Mouse (Mus musculus): ENCODE results near the gene Gm20388. TPM values are rescaled to one million over a fixed set of nuclear protein-coding genes. Genes with fewer than 3 reads are reported as not detected.
"Not testable (repeated sequence)": the region's sequence is repeated elsewhere in the genome, so short reads cannot be mapped to it uniquely, and the experiment has no call there.

Gm20388 gene
- polyA plus RNA-seq, 1 experiment, result 49.7 TPM

DNA sequence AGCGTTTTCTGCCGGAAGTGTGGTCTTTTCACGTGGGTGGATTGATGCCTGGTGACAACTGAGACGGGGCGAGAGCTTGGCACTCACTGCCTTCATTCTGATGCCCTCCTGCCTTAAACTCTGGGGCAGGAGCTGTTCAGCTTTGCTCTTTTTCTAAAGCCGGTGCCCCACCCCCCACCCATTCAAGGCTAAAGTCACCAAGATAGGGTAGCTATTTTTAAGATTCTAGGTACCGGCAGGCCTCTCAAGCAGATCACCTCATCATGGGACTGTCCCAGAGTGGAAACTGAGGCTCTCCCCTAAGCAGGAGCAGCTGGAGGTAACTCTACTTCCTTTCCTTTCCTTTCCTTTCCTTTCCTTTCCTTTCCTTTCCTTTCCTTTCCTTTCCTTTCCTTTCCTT, 4260.0 kb downstream of the Gm20388 start:
- no peaks in the 10 kb centered on the region for H3K27me3 ChIP-seq (replicated peaks; ENCODE audit: control insufficient read depth, insufficient read depth, low read length)
- TF ChIP-seq POLR2A (IDR thresholded peaks at IDR 0.05; ENCODE audit: low read depth, low read length), result no peak
- no peak for TF ChIP-seq CTCF (conservative IDR thresholded peaks at IDR 0.05; ENCODE audit: insufficient read depth, insufficient read length, low read depth, low read length)
- no peak for DNase-seq
- no peaks in the 10 kb centered on the region for H3K36me3 ChIP-seq (ENCODE audit: control insufficient read depth, insufficient read depth, low read length)
- no peak overlapping the region for H3K4me3 ChIP-seq (ENCODE audit: insufficient read depth, low read depth, low read length)
- no peak overlapping the region for H3K27ac ChIP-seq (ENCODE audit: insufficient read depth, low read depth, low read length)
- WGBS, result 83% methylated on average over 7 of the region's 7 CpGs
- no peaks in the 10 kb centered on the region for H3K4me1 ChIP-seq (ENCODE audit: control insufficient read depth, insufficient read depth, low read length)

DNA sequence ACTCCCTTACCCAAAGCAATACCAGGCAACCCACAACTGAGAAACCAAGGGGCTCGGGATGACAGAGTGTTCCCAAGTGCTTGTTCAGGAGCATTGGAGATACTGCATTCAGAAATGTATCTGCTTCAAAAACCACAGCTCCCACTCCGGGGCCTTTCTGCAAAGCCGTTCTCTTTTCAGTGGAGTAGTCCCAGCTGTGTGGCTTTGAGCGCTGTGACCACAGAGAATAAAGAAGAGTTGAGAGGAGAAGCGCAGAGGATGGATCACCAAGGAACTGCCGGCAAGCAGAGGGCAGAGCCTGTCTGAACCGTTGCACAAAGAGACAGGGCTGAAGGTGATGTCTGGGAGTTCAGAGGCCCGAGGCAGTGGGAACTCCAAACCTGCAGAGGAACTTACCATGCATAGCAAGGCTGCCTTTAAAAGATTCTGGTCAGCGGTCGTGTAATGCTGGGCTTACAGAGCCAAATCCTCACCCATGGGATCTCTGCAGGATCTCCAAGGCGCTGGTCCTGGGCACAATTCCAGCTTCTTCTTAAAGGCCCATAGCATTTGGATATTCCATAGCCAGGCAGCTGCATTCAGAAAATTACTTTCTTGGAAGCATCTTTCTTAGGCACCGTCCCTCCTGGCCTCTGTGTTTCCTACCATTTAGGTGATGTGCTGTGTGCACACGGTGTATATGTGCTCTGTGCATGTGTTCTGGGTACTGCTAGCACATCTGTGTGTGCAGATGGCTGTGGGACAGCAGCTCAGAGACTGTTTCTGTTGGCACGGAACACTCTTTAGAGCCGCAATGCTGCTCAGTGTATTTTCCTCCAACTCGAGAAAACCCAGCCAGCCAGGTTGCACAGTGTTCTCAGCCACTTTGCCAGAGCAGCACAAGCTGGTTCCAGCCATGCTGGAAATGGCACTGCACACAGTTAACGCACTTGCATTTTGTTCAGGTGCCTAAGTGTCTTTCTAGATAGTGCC, 4261.2 kb downstream of the Gm20388 start:
- Histone ChIP-seq H3K4me3 (ENCODE audit: insufficient read depth, low read depth, low read length) (no peak overlapping the region), H3K27ac (ENCODE audit: insufficient read depth, low read depth, low read length) (no peak overlapping the region), H3K4me1 (ENCODE audit: control insufficient read depth, insufficient read depth, low read length) (no peaks in the 10 kb centered on the region), H3K27me3 (replicated peaks; ENCODE audit: control insufficient read depth, insufficient read depth, low read length) (no peaks in the 10 kb centered on the region), H3K36me3 (ENCODE audit: control insufficient read depth, insufficient read depth, low read length) (no peaks in the 10 kb centered on the region)
- WGBS, result 45% methylated on average over 17 of the region's 17 CpGs
- TF ChIP-seq POLR2A (IDR thresholded peaks at IDR 0.05; ENCODE audit: low read depth, low read length) (no peak), CTCF (conservative IDR thresholded peaks at IDR 0.05; ENCODE audit: insufficient read depth, insufficient read length, low read depth, low read length) (no peak)
- DNase-seq, result peak; percentile 11

DNA sequence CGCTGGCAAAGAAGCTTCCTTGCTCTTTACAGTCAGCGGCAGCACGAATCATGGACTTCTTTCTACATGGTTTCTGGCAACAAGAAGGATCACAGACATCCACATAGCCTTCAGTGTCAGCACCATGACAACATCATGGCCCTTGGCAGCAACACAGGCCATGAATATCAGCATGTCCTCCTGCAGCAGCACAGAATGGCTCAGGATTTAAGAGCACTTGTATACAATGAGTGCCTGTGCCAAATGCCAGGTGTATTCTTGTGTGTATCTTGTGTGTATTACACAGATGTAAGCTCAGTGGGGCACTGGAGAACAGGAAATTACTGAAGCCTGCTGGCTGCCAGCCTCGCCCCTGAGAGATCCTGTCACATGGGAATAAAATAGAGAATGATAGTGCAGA, 4263.0 kb downstream of the Gm20388 start:
- H3K4me1 ChIP-seq (ENCODE audit: control insufficient read depth, insufficient read depth, low read length), result no peaks in the 10 kb centered on the region
- 65% methylated on average over 4 of the region's 4 CpGs for WGBS
- no peak overlapping the region for H3K27ac ChIP-seq (ENCODE audit: insufficient read depth, low read depth, low read length)
- no peak for TF ChIP-seq CTCF (conservative IDR thresholded peaks at IDR 0.05; ENCODE audit: insufficient read depth, insufficient read length, low read depth, low read length)
- no peak for TF ChIP-seq POLR2A (IDR thresholded peaks at IDR 0.05; ENCODE audit: low read depth, low read length)
- no peak for DNase-seq
- no peak overlapping the region for H3K4me3 ChIP-seq (ENCODE audit: insufficient read depth, low read depth, low read length)
- H3K36me3 ChIP-seq (ENCODE audit: control insufficient read depth, insufficient read depth, low read length), result no peaks in the 10 kb centered on the region
- no peaks in the 10 kb centered on the region for H3K27me3 ChIP-seq (replicated peaks; ENCODE audit: control insufficient read depth, insufficient read depth, low read length)

DNA sequence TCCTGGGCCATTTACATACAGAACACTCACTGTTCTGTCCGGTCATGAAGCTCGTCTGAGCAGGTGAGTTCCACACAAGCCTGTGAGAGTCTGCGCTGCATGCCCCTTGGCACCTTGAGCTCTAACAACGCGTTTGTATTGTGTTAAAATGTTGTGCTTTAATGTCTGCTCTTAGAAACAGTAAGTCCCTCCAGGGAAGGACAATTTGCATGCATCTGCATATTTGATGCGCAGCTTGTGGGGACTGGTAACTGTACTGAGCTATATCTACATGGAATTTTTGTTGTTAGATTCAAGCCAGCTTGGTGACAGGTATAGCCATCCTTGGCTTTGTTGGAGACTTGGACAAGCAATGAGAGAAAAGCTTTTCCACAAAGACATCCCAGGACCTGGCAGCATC, 4265.5 kb downstream of the Gm20388 start:
- TF ChIP-seq CTCF (conservative IDR thresholded peaks at IDR 0.05; ENCODE audit: insufficient read depth, insufficient read length, low read depth, low read length) (no peak), POLR2A (IDR thresholded peaks at IDR 0.05; ENCODE audit: low read depth, low read length) (no peak)
- Histone ChIP-seq H3K4me1 (ENCODE audit: control insufficient read depth, insufficient read depth, low read length) (no peaks in the 10 kb centered on the region), H3K27me3 (replicated peaks; ENCODE audit: control insufficient read depth, insufficient read depth, low read length) (no peaks in the 10 kb centered on the region), H3K27ac (ENCODE audit: insufficient read depth, low read depth, low read length) (no peak overlapping the region), H3K36me3 (ENCODE audit: control insufficient read depth, insufficient read depth, low read length) (no peaks in the 10 kb centered on the region), H3K4me3 (ENCODE audit: insufficient read depth, low read depth, low read length) (no peak overlapping the region)
- 84% methylated on average over 6 of the region's 6 CpGs for WGBS
- DNase-seq, result no peak

DNA sequence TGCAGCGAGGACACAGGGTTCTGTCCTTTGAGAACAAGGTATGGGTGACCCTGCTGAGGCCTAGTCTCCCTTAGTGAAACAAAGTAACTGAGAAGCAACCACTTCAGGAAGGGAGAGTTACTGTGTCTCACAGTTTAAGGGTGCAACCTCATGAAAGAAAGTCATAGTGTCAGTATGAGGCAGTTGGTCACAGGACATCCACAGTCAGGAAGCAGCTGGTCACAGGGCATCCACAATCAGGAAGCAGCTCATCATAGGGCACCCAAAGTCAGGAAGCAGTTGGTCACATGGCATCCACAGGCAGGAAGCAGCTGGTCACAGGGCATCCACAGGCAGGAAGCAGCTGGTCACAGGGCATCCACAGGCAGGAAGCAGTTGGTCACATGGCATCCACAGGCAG, 4266.5 kb downstream of the Gm20388 start:
- H3K27me3 ChIP-seq (replicated peaks; ENCODE audit: control insufficient read depth, insufficient read depth, low read length); H3K4me1 ChIP-seq (ENCODE audit: control insufficient read depth, insufficient read depth, low read length); DNase-seq; H3K4me3 ChIP-seq (ENCODE audit: insufficient read depth, low read depth, low read length); H3K36me3 ChIP-seq (ENCODE audit: control insufficient read depth, insufficient read depth, low read length); H3K27ac ChIP-seq (ENCODE audit: insufficient read depth, low read depth, low read length): not testable (repeated sequence)
- WGBS, result 97% methylated on average over 1 of the region's 1 CpGs

DNA sequence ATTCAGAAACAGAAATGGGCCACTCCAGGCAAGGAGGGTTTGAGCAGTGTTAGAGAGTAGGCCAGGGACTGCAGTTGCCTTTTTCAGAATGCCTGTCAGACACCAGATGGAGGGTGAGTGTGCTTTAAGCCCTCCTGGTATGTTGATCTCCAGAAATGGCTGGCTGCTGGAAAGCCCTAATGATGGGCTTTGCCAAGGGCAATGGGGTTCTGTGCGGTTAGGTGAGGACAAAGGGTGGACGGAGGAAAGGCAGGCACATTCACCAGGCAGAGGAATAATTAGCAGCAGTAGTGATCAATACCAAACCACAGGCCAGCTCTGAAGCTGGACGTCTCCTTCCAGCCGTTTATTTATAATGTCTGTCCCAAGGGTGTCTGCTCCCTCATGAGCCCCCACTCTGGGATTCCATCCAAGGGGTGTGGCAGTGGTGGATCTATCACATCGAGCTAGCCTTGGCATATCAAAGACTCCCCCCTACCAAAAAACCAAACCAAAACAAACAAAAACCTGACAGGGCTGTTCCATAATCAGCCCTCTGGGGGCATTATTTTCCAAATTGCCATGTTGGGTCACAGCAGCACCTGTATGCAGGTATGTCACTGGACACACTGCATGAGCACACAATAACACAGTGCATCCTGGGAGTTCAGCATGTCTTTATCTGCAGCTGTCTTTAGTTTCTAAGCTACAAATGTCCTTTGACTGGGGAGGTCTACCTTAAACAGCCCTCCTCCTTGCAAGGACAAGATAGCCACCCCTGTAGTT, 4270.2 kb downstream of the Gm20388 start:
- Histone ChIP-seq H3K27me3 (replicated peaks; ENCODE audit: control insufficient read depth, insufficient read depth, low read length) (no peaks in the 10 kb centered on the region), H3K4me1 (ENCODE audit: control insufficient read depth, insufficient read depth, low read length) (no peaks in the 10 kb centered on the region), H3K4me3 (ENCODE audit: insufficient read depth, low read depth, low read length) (no peak overlapping the region), H3K36me3 (ENCODE audit: control insufficient read depth, insufficient read depth, low read length) (no peaks in the 10 kb centered on the region), H3K27ac (ENCODE audit: insufficient read depth, low read depth, low read length) (no peak overlapping the region)
- no peak for DNase-seq
- TF ChIP-seq POLR2A (IDR thresholded peaks at IDR 0.05; ENCODE audit: low read depth, low read length), result no peak
- no peak for TF ChIP-seq CTCF (conservative IDR thresholded peaks at IDR 0.05; ENCODE audit: insufficient read depth, insufficient read length, low read depth, low read length)
- 74% methylated on average over 5 of the region's 5 CpGs for WGBS

DNA sequence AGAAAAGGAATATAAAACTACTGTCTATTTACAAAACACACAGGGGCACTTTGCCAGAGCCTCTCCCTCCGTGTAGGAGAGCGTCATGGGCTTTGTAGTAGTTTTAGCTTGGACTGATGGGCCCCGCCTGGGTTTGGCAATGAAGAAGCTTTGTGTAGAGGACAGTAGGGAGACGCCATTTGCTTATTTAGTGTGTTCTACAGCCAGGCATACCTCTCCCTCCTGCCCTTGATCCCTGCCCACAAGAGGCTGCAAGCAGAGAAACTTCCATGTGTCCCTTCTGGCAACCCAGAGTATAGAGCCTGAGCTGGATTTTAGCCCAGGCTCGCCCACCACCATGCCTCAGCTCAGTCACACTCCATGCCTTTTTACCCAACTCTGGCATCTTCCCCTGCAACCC, 4271.1 kb downstream of the Gm20388 start:
- H3K27ac ChIP-seq (ENCODE audit: insufficient read depth, low read depth, low read length), result no peak overlapping the region
- no peak for DNase-seq
- no peak overlapping the region for H3K4me3 ChIP-seq (ENCODE audit: insufficient read depth, low read depth, low read length)
- H3K36me3 ChIP-seq (ENCODE audit: control insufficient read depth, insufficient read depth, low read length), result no peaks in the 10 kb centered on the region
- 76% methylated on average over 5 of the region's 5 CpGs for WGBS
- H3K27me3 ChIP-seq (replicated peaks; ENCODE audit: control insufficient read depth, insufficient read depth, low read length), result no peaks in the 10 kb centered on the region
- H3K4me1 ChIP-seq (ENCODE audit: control insufficient read depth, insufficient read depth, low read length), result no peaks in the 10 kb centered on the region
- TF ChIP-seq CTCF (conservative IDR thresholded peaks at IDR 0.05; ENCODE audit: insufficient read depth, insufficient read length, low read depth, low read length) (no peak), POLR2A (IDR thresholded peaks at IDR 0.05; ENCODE audit: low read depth, low read length) (no peak)

Measured in kidney, adult 2 months (tissue).